8 mouse cellular contexts compared by ENCODE assay signal in genomic region chr6:108784796-108785195, GRCm38 (mm10). TPM values are rescaled to one million over a fixed set of nuclear protein-coding genes. Genes with fewer than 3 reads are reported as not detected.
DNase-seq lines count a peak whose midpoint lies in the region; ATAC-seq and TF ChIP-seq lines count a peak whose summit lies in the region.

No protein-coding gene starts in this region.

- 30% methylated on average over 5 of the region's 5 CpGs for WGBS in heart, embryonic 16.5 days
- WGBS in hindbrain, embryonic 13.5 days = 76% methylated on average over 5 of the region's 5 CpGs
- WGBS in macrophage (ENCODE audit: missing documents) = 3% methylated on average over 4 of the region's 5 CpGs

- in situ Hi-C loops in Patski (cut with MboI; ENCODE audit: low pct_unique_long_range_greater_than_20kb) = no loop called here

- CTCF ChIA-PET in Patski (lab: Charles Lee) = interaction anchor here (0.8 to 1.3 kb wide), 2 partner anchors 8 to 18 kb away, joined by 3 to 4 read pairs; no protein-coding TSS in a partner anchor

- no peaks in the 10 kb centered on the region for H3K9me3 ChIP-seq in heart, embryonic 16.5 days (replicated peaks; ENCODE audit: control insufficient read depth, low read length)
- no peaks in the 10 kb centered on the region for H3K9me3 ChIP-seq in hindbrain, embryonic 13.5 days

- no peak for DNase-seq in heart, postnatal 25 days (ENCODE audit: low spot score)
- DNase-seq in Patski (ENCODE audit: low read depth, low spot score) = no peak
- no peak for DNase-seq in frontal cortex, postnatal 10 days (ENCODE audit: low spot score in 2 of 2)
- no peak for DNase-seq in layer of hippocampus, adult 9-11 months
- no peak for DNase-seq in layer of hippocampus, adult 18-20 months (ENCODE audit: low spot score in 2 of 2)

- no peak overlapping the region for H3K27ac ChIP-seq in heart, embryonic 16.5 days (ENCODE audit: low read length)
- H3K27ac ChIP-seq in hindbrain, embryonic 13.5 days = no peak overlapping the region
- peak overlapping the region; percentile 85 for H3K27ac ChIP-seq in macrophage

- peaks cover 20% of the 10 kb centered on the region for H3K4me1 ChIP-seq in heart, embryonic 16.5 days (ENCODE audit: control insufficient read depth, insufficient read depth, low read length)
- H3K4me1 ChIP-seq in hindbrain, embryonic 13.5 days (replicated peaks) = peaks cover 25% of the 10 kb centered on the region

- TF ChIP-seq CTCF in Patski (IDR thresholded peaks at IDR 0.05) = peak; percentile 18

- H3K4me2 ChIP-seq in heart, embryonic 16.5 days (ENCODE audit: low read depth, low read length) = peak overlapping the region; percentile 91
- peak overlapping the region; percentile 84 for H3K4me2 ChIP-seq in hindbrain, embryonic 13.5 days

- H3K9ac ChIP-seq in heart, embryonic 16.5 days (ENCODE audit: low read length) = peak overlapping the region; percentile 99
- peak overlapping the region; percentile 98 for H3K9ac ChIP-seq in hindbrain, embryonic 13.5 days

- peaks cover 68% of the 10 kb centered on the region for H3K79me2 ChIP-seq in macrophage (ENCODE audit: inconsistent target)

- ATAC-seq in heart, embryonic 16.5 days (replicated peaks; ENCODE audit: extremely low read depth, insufficient read depth, low FRiP score) = no peak
- ATAC-seq in Patski = no peak
- no peak for ATAC-seq in hindbrain, embryonic 13.5 days (ENCODE audit: low FRiP score)

- H3K4me3 ChIP-seq in heart, embryonic 16.5 days (ENCODE audit: low read length) = peak overlapping the region; percentile 100
- H3K4me3 ChIP-seq in hindbrain, embryonic 13.5 days = peak overlapping the region; percentile 97
- peak overlapping the region; percentile 90 for H3K4me3 ChIP-seq in macrophage (ENCODE audit: inconsistent target)

- POLR2A ChIA-PET in Patski (lab: Charles Lee) = no interaction called here

- H3K36me3 ChIP-seq in heart, embryonic 16.5 days (ENCODE audit: control insufficient read depth, insufficient read depth) = no peaks in the 10 kb centered on the region
- no peaks in the 10 kb centered on the region; the same call in 1 of the 2 replicates for H3K36me3 ChIP-seq in hindbrain, embryonic 13.5 days
- H3K36me3 ChIP-seq in macrophage (ENCODE audit: inconsistent target) = 0 out of 2 replicates have a peak, but pooled peaks cover 6% of the 10 kb centered on the region

- no peaks in the 10 kb centered on the region for H3K27me3 ChIP-seq in heart, embryonic 16.5 days (ENCODE audit: control insufficient read depth, insufficient read depth, low read length)
- H3K27me3 ChIP-seq in Patski = no peaks in the 10 kb centered on the region
- no peaks in the 10 kb centered on the region for H3K27me3 ChIP-seq in hindbrain, embryonic 13.5 days

- intact Hi-C loops in heart, postnatal 25 days (cut with DNase I) = no loop called here

RNA-seq across cellular contexts. Expression of gene Arl8b, which starts 1.9 kb away (rescaled TPM):
- polyA plus RNA-seq in heart, embryonic 16.5 days (2015; fragmentation: Nextera tagmentation; extraction: Ambion mirVana) = 65.3 and 72.5 TPM in 2 replicates
- total RNA-seq in heart, postnatal 25 days (2021) = 10 to 100 TPM; 86.9 to 92.9 TPM
- polyA plus RNA-seq in Patski (2021) = 89.6 TPM
- polyA plus RNA-seq in hindbrain, embryonic 13.5 days (2015; fragmentation: Nextera tagmentation; extraction: Ambion mirVana) = 96.1 and 98.2 TPM in 2 replicates
- 10 to 100 TPM; 14.0 to 76.4 (median 31.9) TPM for total RNA-seq in macrophage (2018; cell fraction: chromatin; rRNA removed)
- total RNA-seq in macrophage (2018; cell fraction: cytosol; rRNA removed) = 100 to 1,000 TPM; 109 to 286 (median 176) TPM
- 100 to 1,000 TPM in 2 of 26 experiments, 10 to 100 TPM in 24; 39.2 to 153 (median 70.2) TPM for total RNA-seq in macrophage (2018; cell fraction: nucleus; rRNA removed)
- 194 to 269 TPM (median 210 TPM) in 3 replicates for polyA plus RNA-seq in macrophage (2018)
- 100 to 1,000 TPM; 214 to 233 TPM for total RNA-seq in layer of hippocampus, adult 18-20 months (2021)

RNA-seq across cellular contexts. Expression of gene Edem1, which starts 43.6 kb away (rescaled TPM):
- polyA plus RNA-seq in heart, embryonic 16.5 days (2015; fragmentation: Nextera tagmentation; extraction: Ambion mirVana) = 15.8 and 24.9 TPM in 2 replicates
- total RNA-seq in heart, postnatal 25 days (2021) = 10 to 100 TPM; 12.3 to 14.1 TPM
- polyA plus RNA-seq in Patski (2021) (32.6 TPM), macrophage (2018) (91.9 to 108 TPM (median 94.0 TPM) in 3 replicates)
- polyA plus RNA-seq in hindbrain, embryonic 13.5 days (2015; fragmentation: Nextera tagmentation; extraction: Ambion mirVana) = 6.0 and 6.5 TPM in 2 replicates
- 100 to 1,000 TPM in 19 of 26 experiments, 10 to 100 TPM in 7; 62.0 to 253 (median 163) TPM for total RNA-seq in macrophage (2018; cell fraction: chromatin; rRNA removed)
- total RNA-seq in macrophage (2018; cell fraction: cytosol; rRNA removed) = 100 to 1,000 TPM in 13 of 26 experiments, 10 to 100 TPM in 13; 62.6 to 173 (median 103) TPM
- 100 to 1,000 TPM; 110 to 262 (median 169) TPM for total RNA-seq in macrophage (2018; cell fraction: nucleus; rRNA removed)
- total RNA-seq in layer of hippocampus, adult 18-20 months (2021) = 10 to 100 TPM; 14.6 to 15.6 TPM
